Mouse (Mus musculus): ENCODE data around the gene Rpl4.
"Not testable (repeated sequence)": the region's sequence is repeated elsewhere in the genome, so short reads cannot be mapped to it uniquely, and the experiment has no call there.

Gene Rpl4

GRCm38 (mm10) chr9:64198068-64198762 lies 25.0 kb downstream of the Rpl4 start:
- no peak for DNase-seq

GRCm38 (mm10) chr9:64198763-64199418 lies 25.7 kb downstream of the Rpl4 start:
- DNase-seq, result not testable (repeated sequence)

GRCm38 (mm10) chr9:64199897-64200296 lies 26.7 kb downstream of the Rpl4 start:
- DNase-seq, result no peak

- DNase-seq, result no peak
Observed at GRCm38 (mm10) chr9:64202331-64202730, 29.2 kb downstream of the Rpl4 start.

- DNase-seq, result no peak
Observed at GRCm38 (mm10) chr9:64202866-64203265, 29.7 kb downstream of the Rpl4 start.

- DNase-seq, result no peak
Observed at GRCm38 (mm10) chr9:64207509-64208084, 34.4 kb downstream of the Rpl4 start.

- DNase-seq, result no peak
Observed at GRCm38 (mm10) chr9:64214452-64214851, 41.3 kb downstream of the Rpl4 start.

GRCm38 (mm10) chr9:64216090-64216489 lies 42.9 kb downstream of the Rpl4 start:
- DNase-seq, result no peak

GRCm38 (mm10) chr9:64216641-64217040 lies 43.5 kb downstream of the Rpl4 start:
- no peak for DNase-seq

- no peak for DNase-seq
Observed at GRCm38 (mm10) chr9:64217887-64218286, 44.7 kb downstream of the Rpl4 start.

GRCm38 (mm10) chr9:64219305-64219704 lies 46.1 kb downstream of the Rpl4 start:
- DNase-seq, result peak; percentile 31

- no peak for DNase-seq
Observed at GRCm38 (mm10) chr9:64219772-64220420, 46.7 kb downstream of the Rpl4 start.

- DNase-seq, result no peak
Observed at GRCm38 (mm10) chr9:64220603-64221002, 47.4 kb downstream of the Rpl4 start.

GRCm38 (mm10) chr9:64221480-64221879 lies 48.3 kb downstream of the Rpl4 start:
- peak; percentile 28 for DNase-seq

- no peak for DNase-seq
Observed at GRCm38 (mm10) chr9:64222098-64222497, 48.9 kb downstream of the Rpl4 start.

- DNase-seq, result no peak
Observed at GRCm38 (mm10) chr9:64225805-64226204, 52.6 kb downstream of the Rpl4 start.

GRCm38 (mm10) chr9:64227736-64228135 lies 54.6 kb downstream of the Rpl4 start:
- no peak for DNase-seq

Data from right cerebral cortex, postnatal 14 days (tissue).